Mouse (Mus musculus): ENCODE measurements around the gene Coq10b. TPM values are rescaled to one million over a fixed set of nuclear protein-coding genes. Genes with fewer than 3 reads are reported as not detected.
"Not testable (repeated sequence)": the region's sequence is repeated elsewhere in the genome, so short reads cannot be mapped to it uniquely, and the experiment has no call there.

Gene Coq10b
- 13.8 and 15.8 TPM in 2 replicates for polyA plus RNA-seq (2015; fragmentation: Nextera tagmentation; extraction: Ambion mirVana)

- under 1% methylated on average over 46 of the region's 46 CpGs for WGBS
- Histone ChIP-seq H3K27me3 (replicated peaks; ENCODE audit: control insufficient read depth, insufficient read depth, low read length) (no peaks in the 10 kb centered on the region), H3K9me3 (ENCODE audit: control insufficient read depth, low read length) (no peaks in the 10 kb centered on the region), H3K9ac (ENCODE audit: low read depth, low read length) (peak within 1 kb of the TSS; percentile 74), H3K4me2 (ENCODE audit: low read depth, low read length) (peak within 1 kb of the TSS; percentile 83), H3K4me3 (ENCODE audit: low read length) (peak within 1 kb of the TSS; percentile 78), H3K4me1 (ENCODE audit: control insufficient read depth, insufficient read depth, low read length) (peaks cover 10% of the 10 kb centered on the region; the same call in 1 of the 2 replicates), H3K27ac (ENCODE audit: low read length) (peak within 1 kb of the TSS; percentile 84), H3K36me3 (ENCODE audit: control insufficient read depth, insufficient read depth, low read length) (no peaks in the 10 kb centered on the region)
- peak; percentile 100 for ATAC-seq
Observed at GRCm38 (mm10) chr1:55052355-55052953, at the start of gene Coq10b. TSS of gene Coq10b (plus strand) at chr1:55052770.

DNA sequence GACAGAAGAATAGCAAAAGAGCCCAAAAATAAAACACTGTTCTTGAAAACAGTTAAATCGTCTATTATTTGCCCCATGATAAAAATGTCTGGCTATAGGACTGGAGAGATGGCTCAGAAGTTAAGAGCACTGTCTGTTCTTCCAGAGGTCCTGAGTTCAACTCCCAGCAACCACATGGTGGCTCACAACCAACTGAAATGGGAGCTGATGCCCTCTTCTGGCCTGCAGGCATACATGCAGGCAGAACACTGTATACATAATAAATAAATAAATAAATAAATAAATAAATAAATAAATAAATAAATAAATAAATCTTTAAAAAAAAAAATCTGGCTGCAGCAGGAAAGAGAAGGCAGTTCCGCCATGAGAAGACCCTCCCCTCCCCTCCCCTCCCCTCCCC is 44.3 kb upstream of the Coq10b start:
- H3K4me2 ChIP-seq (ENCODE audit: low read depth, low read length); H3K4me1 ChIP-seq (ENCODE audit: control insufficient read depth, insufficient read depth, low read length); H3K4me3 ChIP-seq (ENCODE audit: low read length); H3K9ac ChIP-seq (ENCODE audit: low read depth, low read length); H3K36me3 ChIP-seq (ENCODE audit: control insufficient read depth, insufficient read depth, low read length); H3K9me3 ChIP-seq (ENCODE audit: control insufficient read depth, low read length); H3K27ac ChIP-seq (ENCODE audit: low read length); ATAC-seq; H3K27me3 ChIP-seq (replicated peaks; ENCODE audit: control insufficient read depth, insufficient read depth, low read length): not testable (repeated sequence)
- WGBS: 86% methylated on average over 2 of the region's 2 CpGs

DNA sequence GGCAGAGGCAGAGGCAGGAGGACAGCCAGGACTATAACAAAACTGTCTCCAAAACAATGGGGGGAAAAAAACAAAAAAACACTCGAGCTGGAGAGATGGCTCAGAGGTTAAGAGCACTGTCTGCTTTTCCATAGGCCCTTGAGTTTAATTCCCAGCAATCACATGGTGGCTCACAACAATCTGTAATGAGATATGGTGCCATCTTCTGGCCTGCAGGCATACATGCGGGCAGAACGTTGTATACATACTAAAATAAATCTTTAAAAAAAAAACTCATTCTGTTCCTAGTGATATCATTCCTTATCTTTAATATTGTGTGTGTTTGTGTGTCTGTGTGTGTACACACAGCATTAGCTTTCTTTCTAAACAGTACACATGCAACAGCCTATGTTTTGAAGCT is 40.1 kb upstream of the Coq10b start:
- H3K4me2 ChIP-seq (ENCODE audit: low read depth, low read length): no peak overlapping the region
- H3K9ac ChIP-seq (ENCODE audit: low read depth, low read length): no peak overlapping the region
- H3K4me3 ChIP-seq (ENCODE audit: low read length): no peak overlapping the region
- WGBS: 59% methylated on average over 3 of the region's 3 CpGs
- no peaks in the 10 kb centered on the region for H3K27me3 ChIP-seq (replicated peaks; ENCODE audit: control insufficient read depth, insufficient read depth, low read length)
- ATAC-seq: no peak
- no peak overlapping the region for H3K27ac ChIP-seq (ENCODE audit: low read length)
- no peaks in the 10 kb centered on the region for H3K9me3 ChIP-seq (ENCODE audit: control insufficient read depth, low read length)
- H3K36me3 ChIP-seq (ENCODE audit: control insufficient read depth, insufficient read depth, low read length): 0 out of 2 replicates have a peak, but pooled peaks cover 2% of the 10 kb centered on the region
- H3K4me1 ChIP-seq (ENCODE audit: control insufficient read depth, insufficient read depth, low read length): no peaks in the 10 kb centered on the region

DNA sequence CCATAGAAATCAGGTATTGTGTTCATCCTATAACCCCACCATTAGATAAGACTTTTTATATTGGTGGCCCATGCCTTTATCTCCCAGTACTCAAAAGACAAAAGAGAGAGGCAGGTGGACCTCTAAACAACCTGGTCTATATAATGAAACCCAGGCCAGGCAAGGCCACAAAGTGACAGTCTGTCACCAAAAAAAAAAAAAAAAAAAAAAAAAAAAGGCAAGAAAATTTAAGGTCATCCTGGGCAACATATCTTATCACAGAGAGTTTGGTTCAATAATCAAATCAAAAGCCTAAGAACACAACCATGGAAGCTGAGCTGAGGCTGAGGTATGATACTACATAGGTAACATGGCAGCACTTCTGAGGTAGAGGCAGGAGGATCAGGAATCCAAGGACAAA is 30.7 kb upstream of the Coq10b start:
- Histone ChIP-seq H3K9me3 (ENCODE audit: control insufficient read depth, low read length) (no peaks in the 10 kb centered on the region), H3K4me3 (ENCODE audit: low read length) (no peak overlapping the region), H3K4me2 (ENCODE audit: low read depth, low read length) (no peak overlapping the region), H3K27ac (ENCODE audit: low read length) (no peak overlapping the region), H3K9ac (ENCODE audit: low read depth, low read length) (no peak overlapping the region), H3K4me1 (ENCODE audit: control insufficient read depth, insufficient read depth, low read length) (no peaks in the 10 kb centered on the region), H3K27me3 (replicated peaks; ENCODE audit: control insufficient read depth, insufficient read depth, low read length) (no peaks in the 10 kb centered on the region), H3K36me3 (ENCODE audit: control insufficient read depth, insufficient read depth, low read length) (no peaks in the 10 kb centered on the region)
- no peak for ATAC-seq

DNA sequence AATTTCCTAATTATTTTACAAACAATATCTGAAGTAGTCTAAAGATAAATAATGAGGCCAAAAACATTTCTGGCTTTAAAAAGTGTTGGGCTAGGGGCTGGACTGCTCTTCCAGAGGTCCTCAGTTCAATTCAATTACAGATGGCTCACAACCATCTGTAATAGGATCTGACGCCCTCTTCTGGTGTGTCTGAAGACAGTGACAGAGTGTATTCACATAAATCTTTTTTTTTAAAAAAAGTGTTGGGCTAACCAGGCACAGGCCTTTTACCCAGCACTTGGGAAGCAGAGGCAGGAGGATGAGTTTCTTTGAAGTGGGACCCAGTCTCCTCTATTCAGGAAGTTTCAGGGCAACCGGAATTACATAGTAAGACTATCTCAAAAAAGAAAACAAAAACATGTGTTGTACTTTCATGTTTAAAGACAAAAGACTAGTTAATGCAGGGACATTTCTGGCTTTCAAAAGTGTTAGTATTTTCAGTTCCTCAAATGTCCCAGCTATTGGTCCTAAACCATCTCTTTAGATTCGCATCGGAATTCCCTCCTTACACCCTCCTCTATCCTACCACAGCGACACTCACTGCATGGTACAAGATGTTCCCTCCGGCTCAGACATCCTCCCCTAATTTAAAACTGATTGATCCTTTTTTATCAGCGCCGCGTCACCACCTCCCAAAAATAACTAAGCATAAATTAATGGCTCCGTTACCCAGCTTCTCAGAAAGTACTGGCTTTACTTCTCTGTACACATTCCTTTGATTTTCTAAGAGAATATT is 26.7 kb upstream of the Coq10b start:
- Histone ChIP-seq H3K36me3 (ENCODE audit: control insufficient read depth, insufficient read depth, low read length) (no peaks in the 10 kb centered on the region), H3K9ac (ENCODE audit: low read depth, low read length) (peak overlapping the region; percentile 99), H3K4me1 (ENCODE audit: control insufficient read depth, insufficient read depth, low read length) (no peaks in the 10 kb centered on the region), H3K4me2 (ENCODE audit: low read depth, low read length) (peak overlapping the region; percentile 80), H3K4me3 (ENCODE audit: low read length) (peak overlapping the region; percentile 95), H3K27ac (ENCODE audit: low read length) (peak overlapping the region; percentile 90), H3K27me3 (replicated peaks; ENCODE audit: control insufficient read depth, insufficient read depth, low read length) (no peaks in the 10 kb centered on the region), H3K9me3 (ENCODE audit: control insufficient read depth, low read length) (no peaks in the 10 kb centered on the region)
- ATAC-seq: no peak
- 10% methylated on average over 10 of the region's 10 CpGs for WGBS

- Histone ChIP-seq H3K9ac (ENCODE audit: low read depth, low read length) (peak overlapping the region; percentile 99), H3K9me3 (ENCODE audit: control insufficient read depth, low read length) (no peaks in the 10 kb centered on the region), H3K4me1 (ENCODE audit: control insufficient read depth, insufficient read depth, low read length) (no peaks in the 10 kb centered on the region), H3K4me3 (ENCODE audit: low read length) (peak overlapping the region; percentile 95), H3K36me3 (ENCODE audit: control insufficient read depth, insufficient read depth, low read length) (no peaks in the 10 kb centered on the region), H3K27ac (ENCODE audit: low read length) (peak overlapping the region; percentile 90), H3K27me3 (replicated peaks; ENCODE audit: control insufficient read depth, insufficient read depth, low read length) (no peaks in the 10 kb centered on the region), H3K4me2 (ENCODE audit: low read depth, low read length) (peak overlapping the region; percentile 80)
- WGBS: under 1% methylated on average over 55 of the region's 55 CpGs
- peak; percentile 62 for ATAC-seq
Observed at GRCm38 (mm10) chr1:55026444-55027252, 25.9 kb upstream of the Coq10b start.

DNA sequence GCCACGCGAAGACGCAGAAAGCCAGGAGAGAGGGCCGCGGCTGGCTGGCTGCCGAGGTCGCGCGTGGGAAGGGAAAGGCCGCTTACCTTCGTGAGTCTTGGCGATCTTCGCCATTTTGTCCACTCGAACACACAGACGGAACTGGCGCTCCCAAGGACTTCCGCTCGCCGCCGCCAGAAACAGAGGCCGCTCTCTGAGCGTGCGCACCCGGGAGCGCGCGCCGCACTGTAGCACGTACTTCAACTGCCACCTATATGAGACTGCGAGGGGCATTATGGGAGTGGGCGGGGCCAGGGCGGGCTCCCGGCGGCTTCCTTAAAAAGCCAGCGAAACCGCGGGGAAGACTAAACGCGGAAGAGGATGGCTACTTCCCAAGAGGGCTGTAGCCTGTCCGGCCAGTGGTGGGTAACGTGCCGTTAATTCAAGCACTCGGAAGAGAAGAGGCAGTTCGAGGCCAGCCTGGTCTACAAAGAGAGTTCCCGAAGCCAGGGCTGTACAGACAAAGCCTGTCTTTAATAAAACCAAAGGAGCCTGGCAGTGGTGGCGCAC is 25.2 kb upstream of the Coq10b start, which contains the start of gene Sf3b1:
TSS of gene Sf3b1 (minus strand) at position 229 of the 549 bp plus-strand sequence.
- Histone ChIP-seq H3K27me3 (replicated peaks; ENCODE audit: control insufficient read depth, insufficient read depth, low read length) (no peaks in the 10 kb centered on the region), H3K9me3 (ENCODE audit: control insufficient read depth, low read length) (no peaks in the 10 kb centered on the region), H3K36me3 (ENCODE audit: control insufficient read depth, insufficient read depth, low read length) (no peaks in the 10 kb centered on the region), H3K4me2 (ENCODE audit: low read depth, low read length) (peak within 1 kb of the TSS; percentile 80), H3K9ac (ENCODE audit: low read depth, low read length) (peak within 1 kb of the TSS; percentile 99), H3K27ac (ENCODE audit: low read length) (peak within 1 kb of the TSS; percentile 90), H3K4me3 (ENCODE audit: low read length) (peak within 1 kb of the TSS; percentile 95), H3K4me1 (ENCODE audit: control insufficient read depth, insufficient read depth, low read length) (no peaks in the 10 kb centered on the region)
- peak; percentile 98 for ATAC-seq
- 2% methylated on average over 46 of the region's 46 CpGs for whole genome bisulfite sequencing

DNA sequence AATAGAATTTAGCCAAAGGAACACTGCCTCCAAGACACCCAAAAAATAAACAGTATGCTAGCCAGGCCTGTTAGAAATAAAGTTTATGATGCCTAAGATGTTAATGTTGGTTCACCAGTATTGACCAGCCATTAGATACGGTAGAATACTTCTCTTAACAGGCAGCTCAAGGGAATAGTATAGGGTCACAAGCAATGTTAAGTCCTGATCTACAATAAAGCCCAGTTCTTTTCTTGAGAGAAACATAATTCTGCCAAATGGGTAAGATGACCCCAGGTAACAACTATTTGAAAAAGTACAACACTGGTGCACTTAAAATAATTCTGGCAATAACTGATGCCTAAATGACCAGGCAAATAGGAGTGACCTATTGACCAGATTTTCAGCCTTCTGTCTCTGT is 24.6 kb upstream of the Coq10b start:
- Histone ChIP-seq H3K36me3 (ENCODE audit: control insufficient read depth, insufficient read depth, low read length) (no peaks in the 10 kb centered on the region), H3K9ac (ENCODE audit: low read depth, low read length) (peak overlapping the region; percentile 67; the same call in 1 of the 2 replicates), H3K9me3 (ENCODE audit: control insufficient read depth, low read length) (no peaks in the 10 kb centered on the region), H3K27me3 (replicated peaks; ENCODE audit: control insufficient read depth, insufficient read depth, low read length) (no peaks in the 10 kb centered on the region), H3K4me1 (ENCODE audit: control insufficient read depth, insufficient read depth, low read length) (no peaks in the 10 kb centered on the region), H3K4me2 (ENCODE audit: low read depth, low read length) (peak overlapping the region; percentile 54; the same call in 1 of the 2 replicates), H3K27ac (ENCODE audit: low read length) (no peak overlapping the region), H3K4me3 (ENCODE audit: low read length) (no peak overlapping the region; the same call in 1 of the 2 replicates)
- ATAC-seq: no peak
- 89% methylated on average over 1 of the region's 1 CpGs for WGBS
